9 mouse cellular contexts compared by ENCODE assay signal in the genomic region with DNA sequence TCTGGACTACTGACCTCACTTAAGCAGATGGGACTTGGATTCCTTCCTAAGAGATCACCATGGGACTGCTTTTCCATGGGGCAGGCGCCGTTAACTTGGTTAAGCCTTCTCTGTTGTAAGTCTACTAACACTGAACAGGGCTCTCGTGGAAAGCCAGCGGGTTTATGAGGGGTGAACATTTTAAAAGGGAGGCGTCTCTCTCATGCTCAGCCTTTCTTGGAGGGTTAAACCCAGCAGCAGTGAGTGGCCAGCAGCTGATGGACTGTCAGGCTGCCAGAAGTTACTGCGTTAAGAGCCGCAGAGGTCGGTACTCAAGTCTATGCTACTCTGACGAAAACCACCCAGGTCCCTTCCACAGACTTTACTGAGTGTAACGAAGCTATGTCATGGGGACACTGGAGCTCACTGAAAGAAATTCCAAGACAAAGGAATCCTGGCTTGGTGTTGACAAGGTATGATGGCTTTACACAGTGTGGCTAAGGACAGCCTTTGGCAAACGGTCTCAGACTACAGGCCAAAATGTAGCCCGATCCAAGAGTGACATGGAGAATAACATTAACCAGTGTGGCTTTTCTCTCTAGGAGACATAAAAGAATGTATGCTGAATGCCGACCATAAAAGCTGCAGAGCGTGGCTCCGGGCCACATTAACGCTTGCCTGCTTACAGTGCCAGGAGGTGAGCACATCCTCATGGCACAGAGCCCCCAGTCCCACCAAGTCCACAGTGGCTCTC.
DNase-seq lines count a peak whose midpoint lies in the region; ATAC-seq and TF ChIP-seq lines count a peak whose summit lies in the region.
"Had no signal": no experiment of that assay in that cellular context is flagged by ENCODE, and none has a peak within 500 bp of the region (broad histone marks: within the 10 kb centered on the region; RNA-seq: fewer than 3 reads in every experiment).

No protein-coding gene starts in this region.

- peaks cover 11% of the 10 kb centered on the region for H3K4me1 ChIP-seq in forebrain, embryonic 14.5 days (ENCODE audit: control insufficient read depth, insufficient read depth, low read length)
- peaks cover 15% of the 10 kb centered on the region; the same call in 1 of the 2 replicates for H3K4me1 ChIP-seq in heart, embryonic 16.5 days (ENCODE audit: control insufficient read depth, insufficient read depth, low read length)
- no peaks in the 10 kb centered on the region; the same call in 1 of the 2 replicates for H3K4me1 ChIP-seq in stomach, embryonic 14.5 days (ENCODE audit: control insufficient read depth, insufficient read depth, low read length)
- H3K4me1 ChIP-seq in liver, embryonic 11.5 days (replicated peaks; ENCODE audit: control insufficient read depth, insufficient read depth, low read length), result no peaks in the 10 kb centered on the region
- H3K4me1 ChIP-seq: liver, embryonic 15.5 days had no signal

- ATAC-seq in forebrain, embryonic 14.5 days, result peak; percentile 81
- peak; percentile 80 for ATAC-seq in heart, embryonic 16.5 days (replicated peaks; ENCODE audit: extremely low read depth, insufficient read depth, low FRiP score)
- ATAC-seq in stomach, embryonic 14.5 days (ENCODE audit: insufficient number of reproducible peaks, insufficient read depth, low FRiP score, low read depth), result peak; percentile 77; the same call in 1 of the 2 replicates
- ATAC-seq in liver, embryonic 11.5 days (replicated peaks; ENCODE audit: low FRiP score), result no peak

- H3K9ac ChIP-seq in forebrain, embryonic 14.5 days (ENCODE audit: low read length), result peak overlapping the region; percentile 40
- peak overlapping the region; percentile 66 for H3K9ac ChIP-seq in heart, embryonic 16.5 days (ENCODE audit: low read length)
- H3K9ac ChIP-seq in stomach, embryonic 14.5 days (replicated peaks; ENCODE audit: low read depth, low read length), result no peak overlapping the region
- no peak overlapping the region for H3K9ac ChIP-seq in liver, embryonic 11.5 days (ENCODE audit: low read depth, low read length)
- H3K9ac ChIP-seq: liver, embryonic 15.5 days had no signal

- peak overlapping the region; percentile 38 for H3K4me3 ChIP-seq in left cerebral cortex, adult 2 months
- H3K4me3 ChIP-seq in forebrain, embryonic 14.5 days (ENCODE audit: low read depth, low read length), result 0 out of 2 replicates have a peak overlapping the region, but pooled peaks have one; percentile 2
- peak overlapping the region; percentile 47 for H3K4me3 ChIP-seq in heart, embryonic 16.5 days (ENCODE audit: low read length)
- H3K4me3 ChIP-seq in stomach, embryonic 14.5 days (ENCODE audit: low read depth, low read length), result no peak overlapping the region
- H3K4me3 ChIP-seq in liver, embryonic 11.5 days (ENCODE audit: low read depth, low read length), result no peak overlapping the region
- H3K4me3 ChIP-seq: liver, embryonic 15.5 days had no signal

- H3K9me3 ChIP-seq in forebrain, embryonic 14.5 days (replicated peaks; ENCODE audit: control insufficient read depth, low read length), result no peaks in the 10 kb centered on the region
- H3K9me3 ChIP-seq in heart, embryonic 16.5 days (replicated peaks; ENCODE audit: control insufficient read depth, low read length), result no peaks in the 10 kb centered on the region
- H3K9me3 ChIP-seq in stomach, embryonic 14.5 days (ENCODE audit: control insufficient read depth, low read depth, low read length), result no peaks in the 10 kb centered on the region
- H3K9me3 ChIP-seq in liver, embryonic 11.5 days (ENCODE audit: control insufficient read depth, low read length), result no peaks in the 10 kb centered on the region
- H3K9me3 ChIP-seq: liver, embryonic 15.5 days had no signal

- no peaks in the 10 kb centered on the region for H3K27me3 ChIP-seq in forebrain, embryonic 14.5 days (replicated peaks; ENCODE audit: control insufficient read depth, insufficient read depth, low read length)
- H3K27me3 ChIP-seq in heart, embryonic 16.5 days (ENCODE audit: control insufficient read depth, insufficient read depth, low read length), result no peaks in the 10 kb centered on the region
- H3K27me3 ChIP-seq in stomach, embryonic 14.5 days (ENCODE audit: control insufficient read depth, insufficient read depth, low read length), result no peaks in the 10 kb centered on the region
- H3K27me3 ChIP-seq in liver, embryonic 11.5 days (replicated peaks; ENCODE audit: control insufficient read depth, insufficient read depth, low read length), result no peaks in the 10 kb centered on the region
- H3K27me3 ChIP-seq: liver, embryonic 15.5 days had no signal

- H3K27ac ChIP-seq in left cerebral cortex, adult 2 months, result no peak overlapping the region
- H3K27ac ChIP-seq in forebrain, embryonic 14.5 days (ENCODE audit: low read depth, low read length), result peak overlapping the region; percentile 86
- peak overlapping the region; percentile 93 for H3K27ac ChIP-seq in heart, embryonic 16.5 days (ENCODE audit: low read length)
- peak overlapping the region; percentile 86 for H3K27ac ChIP-seq in stomach, embryonic 14.5 days (ENCODE audit: low read length)
- H3K27ac ChIP-seq in liver, embryonic 11.5 days (ENCODE audit: low read depth, low read length), result no peak overlapping the region
- H3K27ac ChIP-seq: liver, embryonic 15.5 days had no signal

- WGBS in forebrain, embryonic 14.5 days, result 44% methylated on average over 16 of the region's 16 CpGs
- WGBS in heart, embryonic 16.5 days, result 31% methylated on average over 16 of the region's 16 CpGs
- 16% methylated on average over 16 of the region's 16 CpGs for WGBS in large intestine, adult 2 months
- 42% methylated on average over 16 of the region's 16 CpGs for whole genome bisulfite sequencing in stomach, embryonic 14.5 days
- WGBS in liver, embryonic 11.5 days, result 84% methylated on average over 16 of the region's 16 CpGs

- TF ChIP-seq CTCF in left cerebral cortex, adult 2 months (IDR thresholded peaks at IDR 0.05), result no peak

- no peak for DNase-seq in left cerebral cortex, adult 2 months (ENCODE audit: extremely low spot score in 1 of 2, low spot score in 2 of 2)
- no peak for DNase-seq in left cerebral cortex, adult 11 months (ENCODE audit: low spot score)
- DNase-seq in forebrain, embryonic 14.5 days (ENCODE audit: low spot score), result peak; percentile 86
- peak; percentile 4 for DNase-seq in large intestine, adult 2 months (ENCODE audit: low read depth, low spot score)
- no peak for DNase-seq in liver, embryonic 11.5 days (ENCODE audit: low spot score)
- no peak for DNase-seq in layer of hippocampus, adult 8-10 months (ENCODE audit: low spot score in 2 of 2)

- intact Hi-C loops in left cerebral cortex, adult 2 months (cut with DNase I), result no loop called here

- H3K4me2 ChIP-seq in forebrain, embryonic 14.5 days (ENCODE audit: low read length), result peak overlapping the region; percentile 43
- H3K4me2 ChIP-seq in heart, embryonic 16.5 days (ENCODE audit: low read depth, low read length), result peak overlapping the region; percentile 66
- H3K4me2 ChIP-seq in stomach, embryonic 14.5 days (replicated peaks; ENCODE audit: low read depth, low read length), result peak overlapping the region; percentile 34
- no peak overlapping the region for H3K4me2 ChIP-seq in liver, embryonic 11.5 days
- H3K4me2 ChIP-seq: liver, embryonic 15.5 days had no signal

- peaks cover 12% of the 10 kb centered on the region for H3K36me3 ChIP-seq in forebrain, embryonic 14.5 days (ENCODE audit: control insufficient read depth, insufficient read depth, low read length)
- no peaks in the 10 kb centered on the region for H3K36me3 ChIP-seq in heart, embryonic 16.5 days (ENCODE audit: control insufficient read depth, insufficient read depth)
- peaks cover 2% of the 10 kb centered on the region; the same call in 1 of the 2 replicates for H3K36me3 ChIP-seq in stomach, embryonic 14.5 days (ENCODE audit: control insufficient read depth, insufficient read depth, low read length)
- H3K36me3 ChIP-seq in liver, embryonic 11.5 days (ENCODE audit: control insufficient read depth, insufficient read depth, low read length), result peaks cover 2% of the 10 kb centered on the region; the same call in 1 of the 2 replicates
- H3K36me3 ChIP-seq: liver, embryonic 15.5 days had no signal

Comparison
In these comparisons a context has a peak if more than half of its experiments do, and no peak if none do; other contexts are left out.
1. DNase-seq: peak in forebrain, embryonic 14.5 days (single experiment) and large intestine, adult 2 months (single experiment); none in left cerebral cortex, adult 2 months (0 of 2), left cerebral cortex, adult 11 months (single experiment), liver, embryonic 11.5 days (single experiment) and layer of hippocampus, adult 8-10 months (0 of 2).
2. H3K27ac ChIP-seq: peak in forebrain, embryonic 14.5 days (single experiment), heart, embryonic 16.5 days (single experiment) and stomach, embryonic 14.5 days (single experiment); none in left cerebral cortex, adult 2 months (single experiment) and liver, embryonic 11.5 days (single experiment).
3. H3K4me3 ChIP-seq: peak in left cerebral cortex, adult 2 months (single experiment), forebrain, embryonic 14.5 days (single experiment) and heart, embryonic 16.5 days (single experiment); none in stomach, embryonic 14.5 days (single experiment) and liver, embryonic 11.5 days (single experiment).
4. H3K9ac ChIP-seq: peak in forebrain, embryonic 14.5 days (single experiment) and heart, embryonic 16.5 days (single experiment); none in stomach, embryonic 14.5 days (single experiment) and liver, embryonic 11.5 days (single experiment).